Mouse (Mus musculus): Measurements from ENCODE around the gene A930033H14Rik. TPM values are rescaled to one million over a fixed set of nuclear protein-coding genes. Genes with fewer than 3 reads are reported as not detected.

The A930033H14Rik gene
- polyA plus RNA-seq, 1 experiment from 2014 or later = 1.2 TPM

DNA sequence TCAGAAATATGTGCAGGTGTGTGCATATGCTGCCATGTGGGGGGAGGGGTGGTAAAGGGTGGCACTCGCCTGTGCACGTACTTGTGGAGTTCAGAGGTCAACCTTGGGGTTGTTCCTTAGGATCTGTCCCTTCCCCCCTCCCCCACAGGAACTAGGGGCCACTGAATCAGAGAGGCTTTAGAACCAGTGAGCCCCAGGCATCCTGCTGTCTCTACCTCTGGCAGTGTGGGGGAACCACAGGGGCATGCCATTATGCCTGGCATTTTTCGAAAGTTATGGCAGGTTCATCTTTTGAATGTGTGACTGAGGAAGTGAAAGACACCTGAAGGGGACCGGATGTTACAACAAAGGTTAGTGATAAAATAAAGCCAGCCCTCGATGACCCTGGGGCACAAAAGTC lies 2.2 kb downstream of the A930033H14Rik start:
- Histone ChIP-seq H3K9me3 (no peaks in the 10 kb centered on the region), H3K9ac (no peak overlapping the region), H3K4me2 (no peak overlapping the region), H3K36me3 (replicated peaks) (no peaks in the 10 kb centered on the region), H3K4me1 (peaks cover 19% of the 10 kb centered on the region), H3K27ac (no peak overlapping the region), H3K27me3 (no peaks in the 10 kb centered on the region), H3K4me3 (replicated peaks) (no peak overlapping the region)
- WGBS = 90% methylated on average over 5 of the region's 5 CpGs
- no peak for ATAC-seq (ENCODE audit: low FRiP score)

GRCm38 (mm10) chr10:69210006-69210405 lies 2.9 kb downstream of the A930033H14Rik start:
- ATAC-seq (ENCODE audit: low FRiP score) = no peak
- 94% methylated on average over 10 of the region's 10 CpGs for WGBS
- no peak overlapping the region for H3K9ac ChIP-seq
- no peaks in the 10 kb centered on the region for H3K27me3 ChIP-seq
- H3K4me2 ChIP-seq = no peak overlapping the region
- no peaks in the 10 kb centered on the region for H3K36me3 ChIP-seq (replicated peaks)
- H3K4me1 ChIP-seq = peaks cover 19% of the 10 kb centered on the region
- no peak overlapping the region for H3K27ac ChIP-seq
- H3K9me3 ChIP-seq = no peaks in the 10 kb centered on the region
- no peak overlapping the region for H3K4me3 ChIP-seq (replicated peaks)

DNA sequence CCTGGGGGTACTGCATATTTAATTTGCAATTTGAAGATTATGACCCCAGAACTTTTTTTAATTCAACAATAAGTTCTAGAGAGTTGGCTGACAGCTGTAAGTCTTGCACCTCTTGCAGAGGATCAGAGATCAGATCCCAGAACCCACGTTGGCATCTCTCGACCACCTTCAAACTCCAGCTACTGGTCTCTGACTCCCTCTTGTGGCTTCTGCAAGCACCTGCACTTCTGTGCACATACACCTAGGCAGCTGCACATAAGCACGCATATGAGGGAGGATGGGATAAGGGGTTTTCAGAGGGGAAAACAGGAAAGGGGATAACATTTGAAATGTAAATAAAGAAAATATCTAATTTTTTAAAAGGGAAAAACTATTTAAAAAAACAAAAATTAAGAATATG lies 4.2 kb downstream of the A930033H14Rik start:
- 95% methylated on average over 3 of the region's 3 CpGs for WGBS
- Histone ChIP-seq H3K4me3 (replicated peaks) (no peak overlapping the region), H3K27me3 (no peaks in the 10 kb centered on the region), H3K4me2 (no peak overlapping the region), H3K4me1 (peaks cover 16% of the 10 kb centered on the region), H3K9me3 (no peaks in the 10 kb centered on the region), H3K36me3 (replicated peaks) (no peaks in the 10 kb centered on the region), H3K27ac (no peak overlapping the region), H3K9ac (no peak overlapping the region)
- ATAC-seq (ENCODE audit: low FRiP score) = no peak

DNA sequence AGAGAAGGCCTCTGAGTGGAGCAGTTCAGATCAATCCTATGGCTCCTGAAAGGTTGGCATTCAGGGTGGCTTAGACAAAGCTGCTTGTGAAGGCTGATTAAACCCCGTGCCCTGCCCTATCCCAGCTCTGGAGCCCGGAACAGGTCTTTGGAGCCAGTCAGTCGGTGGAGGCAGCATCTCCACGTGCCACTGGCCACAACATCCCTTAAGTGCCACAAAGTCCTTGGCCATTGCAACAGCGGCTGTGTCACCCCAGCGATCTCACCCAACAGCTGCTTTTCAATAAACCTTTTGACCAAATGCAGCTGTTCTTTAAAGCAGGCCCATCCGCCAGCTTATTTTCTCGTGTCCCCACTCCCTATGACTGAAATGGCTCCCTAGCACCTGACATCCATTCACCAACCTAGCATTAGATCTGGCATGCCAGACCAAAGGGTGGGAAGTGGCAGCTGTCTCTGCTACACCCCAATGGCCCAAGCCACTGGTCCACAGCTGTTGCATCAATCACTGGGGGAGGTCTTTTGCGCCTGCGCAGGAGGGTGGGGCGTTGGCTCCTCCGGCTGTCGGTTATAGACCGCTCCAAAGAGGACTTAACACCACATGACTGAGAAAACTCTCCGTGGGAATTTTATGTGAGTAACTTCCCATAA lies 4.8 kb downstream of the A930033H14Rik start:
- Histone ChIP-seq H3K36me3 (replicated peaks) (no peaks in the 10 kb centered on the region), H3K4me3 (replicated peaks) (no peak overlapping the region), H3K9ac (no peak overlapping the region), H3K9me3 (no peaks in the 10 kb centered on the region), H3K4me1 (peaks cover 14% of the 10 kb centered on the region), H3K27ac (no peak overlapping the region), H3K27me3 (no peaks in the 10 kb centered on the region), H3K4me2 (no peak overlapping the region)
- WGBS = 87% methylated on average over 15 of the region's 15 CpGs
- ATAC-seq (ENCODE audit: low FRiP score) = no peak

GRCm38 (mm10) chr10:69207481-69207880 lies 5.4 kb downstream of the A930033H14Rik start:
- peaks cover 14% of the 10 kb centered on the region for H3K4me1 ChIP-seq
- no peak overlapping the region for H3K4me2 ChIP-seq
- 84% methylated on average over 7 of the region's 7 CpGs for WGBS
- H3K4me3 ChIP-seq (replicated peaks) = no peak overlapping the region
- ATAC-seq (ENCODE audit: low FRiP score) = no peak
- H3K9ac ChIP-seq = no peak overlapping the region
- H3K36me3 ChIP-seq (replicated peaks) = no peaks in the 10 kb centered on the region
- no peak overlapping the region for H3K27ac ChIP-seq
- H3K27me3 ChIP-seq = no peaks in the 10 kb centered on the region
- no peaks in the 10 kb centered on the region for H3K9me3 ChIP-seq

DNA sequence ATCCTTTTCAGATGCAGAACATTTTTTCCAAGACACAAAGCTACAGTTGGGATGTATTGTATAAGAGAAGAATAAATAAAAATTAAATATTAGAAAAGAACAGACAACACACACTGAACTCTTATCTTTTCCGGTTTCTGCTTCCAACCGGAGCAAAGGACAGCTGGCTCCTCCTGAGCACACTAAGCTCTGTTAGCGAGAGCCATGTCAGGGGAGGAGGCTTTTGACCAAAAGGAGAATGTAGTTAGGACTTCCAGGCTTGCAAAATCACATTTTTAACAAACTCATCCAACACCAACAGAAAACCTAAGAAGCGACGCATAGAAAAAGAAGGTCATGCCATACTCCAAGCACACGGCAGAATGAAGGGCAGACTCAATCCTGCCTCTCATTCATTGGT lies 6.8 kb downstream of the A930033H14Rik start:
- Histone ChIP-seq H3K9me3 (no peaks in the 10 kb centered on the region), H3K4me3 (replicated peaks) (no peak overlapping the region), H3K4me2 (no peak overlapping the region), H3K36me3 (replicated peaks) (no peaks in the 10 kb centered on the region), H3K27me3 (no peaks in the 10 kb centered on the region), H3K9ac (no peak overlapping the region), H3K4me1 (peaks cover 4% of the 10 kb centered on the region), H3K27ac (no peak overlapping the region)
- no peak for ATAC-seq (ENCODE audit: low FRiP score)
- 85% methylated on average over 6 of the region's 6 CpGs for WGBS

DNA sequence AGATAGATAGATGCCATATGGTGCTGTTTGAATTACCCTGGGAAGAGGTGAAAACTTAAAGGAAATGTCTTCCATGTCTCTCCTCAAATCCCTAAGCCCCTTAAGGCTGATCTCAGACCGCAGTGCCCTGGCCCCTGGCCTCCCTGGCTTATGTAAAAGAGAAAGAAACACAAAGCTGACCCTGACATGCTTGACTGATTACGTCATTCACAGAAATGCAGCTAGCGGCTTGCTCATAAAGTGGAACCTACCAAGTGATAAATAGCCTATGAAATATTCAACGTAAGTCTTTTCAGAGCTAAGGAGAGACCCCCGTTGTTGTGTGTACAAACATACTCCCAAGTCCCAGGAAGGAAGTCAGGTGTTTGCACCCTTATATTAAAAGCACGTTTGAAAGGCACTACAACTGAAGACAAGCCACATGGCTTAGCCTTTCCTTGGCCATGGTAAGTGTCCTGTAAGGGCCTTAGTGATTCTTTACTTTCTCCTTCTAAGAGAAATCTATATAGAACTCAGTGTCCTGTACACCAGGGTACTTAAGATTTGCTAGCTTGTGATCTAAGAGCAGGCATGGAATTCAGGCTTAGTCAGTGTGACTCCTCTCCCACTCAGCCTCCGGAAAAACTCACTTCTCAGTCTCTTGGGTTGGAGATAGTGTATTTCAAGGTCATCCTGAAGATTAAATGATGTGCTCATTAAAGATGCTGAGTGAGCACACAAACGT lies 8.1 kb downstream of the A930033H14Rik start:
- Histone ChIP-seq H3K27ac (no peak overlapping the region), H3K4me1 (peaks cover 4% of the 10 kb centered on the region), H3K4me3 (replicated peaks) (no peak overlapping the region), H3K9ac (no peak overlapping the region), H3K27me3 (no peaks in the 10 kb centered on the region), H3K4me2 (no peak overlapping the region), H3K9me3 (no peaks in the 10 kb centered on the region), H3K36me3 (replicated peaks) (no peaks in the 10 kb centered on the region)
- no peak for ATAC-seq (ENCODE audit: low FRiP score)
- WGBS = 34% methylated on average over 8 of the region's 8 CpGs

- Histone ChIP-seq H3K4me2 (no peak overlapping the region), H3K27me3 (no peaks in the 10 kb centered on the region), H3K9me3 (no peaks in the 10 kb centered on the region), H3K9ac (no peak overlapping the region), H3K27ac (no peak overlapping the region), H3K36me3 (replicated peaks) (no peaks in the 10 kb centered on the region), H3K4me3 (replicated peaks) (no peak overlapping the region), H3K4me1 (no peaks in the 10 kb centered on the region)
- WGBS = 91% methylated on average over 10 of the region's 10 CpGs
- no peak for ATAC-seq (ENCODE audit: low FRiP score)
Observed at GRCm38 (mm10) chr10:69193721-69194120, 19.2 kb downstream of the A930033H14Rik start.

DNA sequence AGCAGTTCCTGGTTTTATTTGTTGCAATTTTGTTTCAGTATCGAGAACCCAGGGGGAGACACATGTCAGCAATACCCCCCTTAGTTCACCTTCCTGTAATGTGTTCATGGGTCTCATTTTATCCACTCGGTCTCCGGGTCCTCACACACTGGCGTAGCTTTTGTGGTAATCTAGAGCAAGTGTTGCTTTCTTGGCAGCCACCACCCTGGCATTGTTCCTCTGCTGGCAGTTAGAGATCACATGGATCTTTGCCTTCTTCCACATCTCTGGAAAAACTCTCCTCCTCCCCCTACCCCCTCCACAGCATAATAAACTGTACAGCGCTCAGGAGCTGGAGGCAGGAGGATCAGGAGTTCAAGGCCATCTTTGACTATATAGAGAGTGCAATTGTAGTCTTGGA lies 20.6 kb downstream of the A930033H14Rik start:
- no peak overlapping the region for H3K27ac ChIP-seq
- H3K4me1 ChIP-seq = no peaks in the 10 kb centered on the region
- no peak overlapping the region for H3K4me3 ChIP-seq (replicated peaks)
- no peaks in the 10 kb centered on the region for H3K27me3 ChIP-seq
- H3K9ac ChIP-seq = no peak overlapping the region
- ATAC-seq (ENCODE audit: low FRiP score) = no peak
- H3K36me3 ChIP-seq (replicated peaks) = no peaks in the 10 kb centered on the region
- H3K9me3 ChIP-seq = no peaks in the 10 kb centered on the region
- WGBS = 89% methylated on average over 5 of the region's 5 CpGs
- H3K4me2 ChIP-seq = no peak overlapping the region

DNA sequence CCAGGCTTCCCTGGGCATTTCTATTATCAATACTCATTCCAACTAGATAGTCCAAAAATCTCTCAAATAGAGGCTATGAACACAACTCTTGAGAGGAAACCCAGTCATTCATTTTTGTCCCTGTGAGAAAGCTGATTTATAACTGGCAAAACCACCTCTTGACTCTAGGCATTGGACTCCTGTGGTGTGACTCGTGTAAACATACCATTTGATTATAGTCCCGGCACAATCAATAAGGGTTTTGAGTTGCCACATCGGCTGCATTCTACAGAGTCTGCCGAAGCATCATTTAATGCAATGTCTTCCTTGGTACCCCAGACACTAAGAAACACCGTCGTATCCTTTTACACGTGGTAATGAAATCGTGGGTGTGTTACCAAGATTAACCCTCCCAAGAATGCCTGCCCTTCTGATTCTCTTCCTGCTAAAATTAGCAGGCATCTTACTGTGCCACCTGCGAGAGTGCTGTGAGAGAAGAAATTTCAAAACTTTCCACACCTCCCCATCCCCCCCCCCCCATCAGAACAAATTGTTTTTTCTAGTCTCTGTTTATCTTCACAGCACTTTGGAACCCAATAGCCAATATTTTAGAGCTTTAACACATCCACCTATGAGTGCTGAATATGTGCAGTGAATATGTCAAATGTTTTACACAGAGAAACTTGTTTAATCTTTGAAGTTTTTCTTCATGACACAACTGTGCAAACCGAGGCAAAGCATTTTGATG lies 22.3 kb downstream of the A930033H14Rik start:
- ATAC-seq (ENCODE audit: low FRiP score) = no peak
- Histone ChIP-seq H3K9ac (no peak overlapping the region), H3K27ac (no peak overlapping the region), H3K4me3 (replicated peaks) (no peak overlapping the region), H3K9me3 (no peaks in the 10 kb centered on the region), H3K27me3 (no peaks in the 10 kb centered on the region), H3K4me1 (no peaks in the 10 kb centered on the region), H3K4me2 (no peak overlapping the region), H3K36me3 (replicated peaks) (no peaks in the 10 kb centered on the region)
- 86% methylated on average over 10 of the region's 10 CpGs for WGBS

DNA sequence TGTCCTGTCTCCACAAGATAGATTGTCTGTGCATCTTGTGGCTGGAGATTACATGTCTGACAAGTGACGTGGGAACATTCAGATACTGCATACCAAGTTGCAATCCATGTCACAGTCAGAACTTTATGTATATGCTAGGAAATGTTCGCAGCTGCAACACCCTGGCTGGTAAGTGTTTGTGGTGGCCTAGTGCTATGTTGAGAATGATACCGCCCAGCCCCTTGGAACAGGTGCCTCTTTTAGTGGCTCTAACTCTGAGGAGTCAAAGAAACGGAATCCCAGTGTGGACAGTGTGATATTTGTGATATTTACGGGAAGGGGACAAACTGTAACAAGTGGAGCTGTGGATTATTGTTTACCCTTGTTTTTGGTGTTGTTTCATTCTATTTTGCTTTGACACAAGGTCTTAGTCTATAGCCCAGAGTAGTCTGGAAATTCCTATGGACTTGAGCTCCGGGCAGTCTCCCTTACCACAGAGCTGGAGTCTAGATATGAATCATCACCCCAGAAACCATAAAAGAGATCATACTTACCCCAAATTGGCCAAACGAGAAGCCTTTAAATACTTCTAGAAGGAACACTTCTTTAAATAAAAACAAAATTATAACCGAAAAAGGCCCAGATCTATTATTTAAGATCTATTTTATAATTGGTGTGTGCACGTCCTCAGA lies 25.0 kb downstream of the A930033H14Rik start:
- H3K27me3 ChIP-seq = no peaks in the 10 kb centered on the region
- H3K9ac ChIP-seq = no peak overlapping the region
- no peak overlapping the region for H3K27ac ChIP-seq
- no peak overlapping the region for H3K4me3 ChIP-seq (replicated peaks)
- no peaks in the 10 kb centered on the region for H3K9me3 ChIP-seq
- H3K36me3 ChIP-seq (replicated peaks) = no peaks in the 10 kb centered on the region
- no peak overlapping the region for H3K4me2 ChIP-seq
- 88% methylated on average over 9 of the region's 9 CpGs for WGBS
- H3K4me1 ChIP-seq = no peaks in the 10 kb centered on the region
- no peak for ATAC-seq (ENCODE audit: low FRiP score)

Measured in forebrain, embryonic 12.5 days (tissue).